Mouse (Mus musculus): Measurements from ENCODE around the gene Mif4gd. TPM values are rescaled to one million over a fixed set of nuclear protein-coding genes. Genes with fewer than 3 reads are reported as not detected.

Mif4gd gene
- polyA plus RNA-seq, 1 experiment: 15.5 TPM

DNA sequence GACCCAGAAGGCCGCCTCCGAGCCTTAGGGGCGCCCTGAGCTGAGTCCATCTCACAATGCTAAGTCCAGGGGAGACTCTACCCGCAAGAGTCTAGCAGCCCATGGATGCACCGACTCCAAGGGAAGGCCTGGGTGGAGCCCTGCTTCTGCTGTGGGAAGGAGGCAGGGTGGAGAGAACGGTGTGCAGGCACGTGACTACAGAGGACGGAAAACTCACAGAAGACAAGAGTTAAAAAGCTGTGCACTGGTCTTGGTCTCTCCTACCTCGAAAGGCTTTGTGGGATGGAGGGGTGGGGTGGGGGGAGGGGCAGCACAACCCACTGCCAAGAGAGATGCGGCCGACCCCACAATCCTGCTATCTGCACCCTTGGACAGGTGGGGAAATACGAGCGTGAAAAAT is 31.5 kb upstream of the Mif4gd start:
- H3K4me1 ChIP-seq: peaks cover 88% of the 10 kb centered on the region
- no peaks in the 10 kb centered on the region for H3K27me3 ChIP-seq (replicated peaks)
- H3K36me3 ChIP-seq (replicated peaks; ENCODE audit: low read length): peaks cover 68% of the 10 kb centered on the region
- H3K9me3 ChIP-seq: no peaks in the 10 kb centered on the region
- no peak overlapping the region for H3K4me3 ChIP-seq (replicated peaks)
- TF ChIP-seq GATA1 (IDR thresholded peaks at IDR 0.05; ENCODE audit: borderline replicate concordance, low read length) (no peak), FLI1 (IDR thresholded peaks at IDR 0.05; ENCODE audit: low read length) (no peak)

DNA sequence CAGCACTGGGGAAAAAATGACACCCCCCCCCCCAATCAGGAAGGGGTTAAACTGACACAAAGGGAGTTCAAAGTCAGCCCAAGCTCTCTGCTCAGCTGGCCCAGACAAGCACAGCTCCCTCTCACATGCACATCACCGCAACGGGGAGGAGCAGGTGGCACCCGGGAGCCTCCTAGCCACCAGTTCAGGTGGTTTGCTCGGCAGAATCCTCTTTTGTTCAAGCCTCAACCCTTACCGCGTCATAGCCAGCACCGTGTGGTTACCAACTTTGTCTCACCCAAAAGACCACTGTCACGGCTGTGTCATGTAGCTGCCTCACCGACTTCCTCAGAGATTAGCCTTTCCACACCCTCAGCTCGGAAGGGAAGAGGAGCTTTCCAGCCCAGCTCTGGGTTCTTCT is 30.5 kb upstream of the Mif4gd start:
- H3K27me3 ChIP-seq (replicated peaks): no peaks in the 10 kb centered on the region
- peaks cover 87% of the 10 kb centered on the region for H3K4me1 ChIP-seq
- TF ChIP-seq FLI1 (IDR thresholded peaks at IDR 0.05; ENCODE audit: low read length) (no peak), GATA1 (IDR thresholded peaks at IDR 0.05; ENCODE audit: borderline replicate concordance, low read length) (no peak)
- peak overlapping the region; percentile 86 for H3K4me3 ChIP-seq (replicated peaks)
- no peaks in the 10 kb centered on the region for H3K9me3 ChIP-seq
- peaks cover 58% of the 10 kb centered on the region for H3K36me3 ChIP-seq (replicated peaks; ENCODE audit: low read length)

DNA sequence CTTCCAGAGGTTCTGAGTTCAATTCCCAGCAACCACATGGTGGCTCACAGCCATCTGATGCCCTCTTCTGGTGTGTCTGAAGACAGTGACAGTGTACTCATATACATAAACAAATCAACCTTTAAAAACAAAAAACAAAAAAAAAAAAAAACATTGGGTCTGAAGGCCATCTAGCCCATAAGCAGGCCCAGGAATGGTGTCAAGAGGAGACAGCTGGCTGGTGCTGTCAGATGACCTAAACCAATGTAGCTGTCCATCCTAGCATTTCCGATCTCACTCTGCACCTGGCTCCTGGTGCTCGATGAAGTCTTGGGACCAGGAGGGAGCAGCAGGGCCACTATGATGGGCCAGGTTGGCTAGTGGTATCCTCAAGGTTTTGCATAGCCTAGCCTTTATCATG is 29.9 kb upstream of the Mif4gd start:
- TF ChIP-seq GATA1 (IDR thresholded peaks at IDR 0.05; ENCODE audit: borderline replicate concordance, low read length) (no peak), FLI1 (IDR thresholded peaks at IDR 0.05; ENCODE audit: low read length) (no peak)
- no peaks in the 10 kb centered on the region for H3K9me3 ChIP-seq
- H3K4me1 ChIP-seq: peaks cover 82% of the 10 kb centered on the region
- H3K27me3 ChIP-seq (replicated peaks): no peaks in the 10 kb centered on the region
- H3K4me3 ChIP-seq (replicated peaks): peak overlapping the region; percentile 86
- peaks cover 53% of the 10 kb centered on the region for H3K36me3 ChIP-seq (replicated peaks; ENCODE audit: low read length)

DNA sequence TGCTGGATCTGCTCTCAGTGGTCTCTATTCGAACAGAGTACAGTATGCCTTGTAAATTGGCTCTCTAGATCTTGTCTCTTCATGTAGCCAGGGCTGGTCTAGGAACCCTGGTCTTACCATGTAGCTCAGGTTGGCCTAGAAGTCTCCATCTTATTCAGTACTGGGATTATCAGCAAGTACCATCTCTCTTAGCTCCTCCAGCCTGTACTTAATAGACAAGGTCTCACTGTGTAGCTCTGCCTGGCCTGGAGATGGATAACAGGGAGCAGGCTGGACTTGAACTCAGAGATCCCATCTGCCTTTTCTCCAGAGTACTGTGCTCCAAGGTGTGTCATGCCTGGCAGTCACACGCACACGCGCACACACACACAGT is 28.9 kb upstream of the Mif4gd start:
- Histone ChIP-seq H3K4me3 (replicated peaks) (peak overlapping the region; percentile 74), H3K9me3 (no peaks in the 10 kb centered on the region), H3K36me3 (replicated peaks; ENCODE audit: low read length) (peaks cover 42% of the 10 kb centered on the region), H3K4me1 (peaks cover 73% of the 10 kb centered on the region), H3K27me3 (replicated peaks) (no peaks in the 10 kb centered on the region)
- TF ChIP-seq FLI1 (IDR thresholded peaks at IDR 0.05; ENCODE audit: low read length) (no peak), GATA1 (IDR thresholded peaks at IDR 0.05; ENCODE audit: borderline replicate concordance, low read length) (no peak)

DNA sequence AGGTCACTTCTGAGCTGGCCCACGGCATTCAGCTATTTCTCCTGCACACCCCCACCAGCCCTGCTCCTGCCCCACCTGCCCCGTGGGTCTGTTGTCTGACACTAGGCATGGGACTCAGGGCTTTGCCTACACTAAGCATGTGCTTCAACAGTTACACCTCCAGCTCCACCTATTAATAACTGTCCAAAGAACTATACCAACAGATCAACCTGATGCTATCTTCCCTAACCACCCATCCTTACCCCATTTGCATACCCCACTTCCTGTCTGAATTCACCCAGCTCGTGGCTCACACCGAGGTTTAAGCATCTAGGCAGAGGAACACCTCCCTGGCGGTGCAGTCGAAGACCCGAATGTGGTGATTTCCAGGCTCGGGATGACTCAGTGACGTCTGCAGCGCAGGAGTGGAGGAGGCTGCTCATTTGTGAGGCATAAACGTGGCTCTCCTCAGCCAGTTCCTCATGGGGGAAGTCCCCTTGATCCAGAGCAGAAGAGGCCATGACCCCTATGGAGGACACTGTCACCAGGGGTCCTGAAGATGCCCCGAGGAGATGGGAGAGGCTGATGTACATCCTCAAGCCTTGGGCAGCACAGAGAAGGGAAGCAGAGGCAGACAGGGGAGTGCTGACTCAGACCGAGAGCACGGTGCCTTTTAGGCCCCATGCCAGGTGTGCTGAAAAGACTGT is 28.4 kb upstream of the Mif4gd start:
- TF ChIP-seq GATA1 (IDR thresholded peaks at IDR 0.05; ENCODE audit: borderline replicate concordance, low read length) (no peak), FLI1 (IDR thresholded peaks at IDR 0.05; ENCODE audit: low read length) (no peak)
- peaks cover 69% of the 10 kb centered on the region for H3K4me1 ChIP-seq
- peaks cover 37% of the 10 kb centered on the region for H3K36me3 ChIP-seq (replicated peaks; ENCODE audit: low read length)
- no peaks in the 10 kb centered on the region for H3K9me3 ChIP-seq
- H3K27me3 ChIP-seq (replicated peaks): no peaks in the 10 kb centered on the region
- H3K4me3 ChIP-seq (replicated peaks): peak overlapping the region; percentile 74

DNA sequence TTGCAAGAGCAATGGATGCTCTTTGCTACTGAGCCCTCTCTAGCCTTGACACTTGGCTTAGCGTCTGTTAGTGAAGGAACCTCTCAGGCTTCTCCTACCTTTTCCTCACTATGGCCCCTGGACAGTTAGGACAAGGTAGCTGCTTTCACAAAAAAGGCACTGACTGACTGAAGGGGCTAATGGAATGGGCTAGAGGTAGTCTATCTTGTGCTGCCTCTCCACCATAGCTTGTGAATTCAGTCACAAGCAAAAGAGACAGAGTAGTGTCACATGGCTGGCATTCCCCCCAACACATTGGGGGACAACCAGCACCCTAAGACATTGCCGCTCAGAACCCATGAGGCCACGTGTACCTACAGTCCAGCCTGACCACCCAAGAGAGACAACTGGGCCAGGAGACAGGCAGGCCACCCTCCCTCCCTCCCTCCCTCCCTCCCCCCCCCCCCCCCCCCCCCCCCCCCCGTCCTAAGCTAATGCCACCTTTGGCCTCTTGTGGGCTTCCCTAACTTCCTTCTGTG is 27.6 kb upstream of the Mif4gd start:
- Histone ChIP-seq H3K36me3 (replicated peaks; ENCODE audit: low read length) (peaks cover 30% of the 10 kb centered on the region), H3K9me3 (no peaks in the 10 kb centered on the region), H3K27me3 (replicated peaks) (no peaks in the 10 kb centered on the region), H3K4me1 (peaks cover 69% of the 10 kb centered on the region), H3K4me3 (replicated peaks) (no peak overlapping the region)
- TF ChIP-seq GATA1 (IDR thresholded peaks at IDR 0.05; ENCODE audit: borderline replicate concordance, low read length): no peak
- TF ChIP-seq FLI1 (IDR thresholded peaks at IDR 0.05; ENCODE audit: low read length): no peak

DNA sequence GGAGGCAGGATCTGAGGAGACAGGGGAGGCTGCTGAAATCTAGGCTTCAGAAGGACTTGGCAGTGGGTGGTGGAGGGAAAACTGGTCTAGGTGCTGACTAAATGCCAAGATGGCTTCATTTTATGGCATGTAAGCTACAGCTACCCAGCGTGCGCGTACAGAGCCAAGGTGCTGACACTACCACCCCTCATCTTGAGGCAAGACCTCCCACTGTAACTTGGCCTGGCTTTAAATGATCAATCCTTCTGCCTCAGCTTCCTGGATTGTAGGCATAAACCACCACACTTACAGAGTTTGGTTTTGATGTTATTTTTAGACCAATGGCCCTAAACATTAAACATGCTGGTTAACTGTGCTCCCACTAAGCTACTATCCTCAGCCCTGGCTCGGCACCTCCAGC is 26.8 kb upstream of the Mif4gd start:
- Histone ChIP-seq H3K4me1 (peaks cover 70% of the 10 kb centered on the region), H3K27me3 (replicated peaks) (no peaks in the 10 kb centered on the region), H3K9me3 (no peaks in the 10 kb centered on the region), H3K4me3 (replicated peaks) (peak overlapping the region; percentile 67), H3K36me3 (replicated peaks; ENCODE audit: low read length) (peaks cover 22% of the 10 kb centered on the region)
- TF ChIP-seq FLI1 (IDR thresholded peaks at IDR 0.05; ENCODE audit: low read length): no peak
- TF ChIP-seq GATA1 (IDR thresholded peaks at IDR 0.05; ENCODE audit: borderline replicate concordance, low read length): no peak

DNA sequence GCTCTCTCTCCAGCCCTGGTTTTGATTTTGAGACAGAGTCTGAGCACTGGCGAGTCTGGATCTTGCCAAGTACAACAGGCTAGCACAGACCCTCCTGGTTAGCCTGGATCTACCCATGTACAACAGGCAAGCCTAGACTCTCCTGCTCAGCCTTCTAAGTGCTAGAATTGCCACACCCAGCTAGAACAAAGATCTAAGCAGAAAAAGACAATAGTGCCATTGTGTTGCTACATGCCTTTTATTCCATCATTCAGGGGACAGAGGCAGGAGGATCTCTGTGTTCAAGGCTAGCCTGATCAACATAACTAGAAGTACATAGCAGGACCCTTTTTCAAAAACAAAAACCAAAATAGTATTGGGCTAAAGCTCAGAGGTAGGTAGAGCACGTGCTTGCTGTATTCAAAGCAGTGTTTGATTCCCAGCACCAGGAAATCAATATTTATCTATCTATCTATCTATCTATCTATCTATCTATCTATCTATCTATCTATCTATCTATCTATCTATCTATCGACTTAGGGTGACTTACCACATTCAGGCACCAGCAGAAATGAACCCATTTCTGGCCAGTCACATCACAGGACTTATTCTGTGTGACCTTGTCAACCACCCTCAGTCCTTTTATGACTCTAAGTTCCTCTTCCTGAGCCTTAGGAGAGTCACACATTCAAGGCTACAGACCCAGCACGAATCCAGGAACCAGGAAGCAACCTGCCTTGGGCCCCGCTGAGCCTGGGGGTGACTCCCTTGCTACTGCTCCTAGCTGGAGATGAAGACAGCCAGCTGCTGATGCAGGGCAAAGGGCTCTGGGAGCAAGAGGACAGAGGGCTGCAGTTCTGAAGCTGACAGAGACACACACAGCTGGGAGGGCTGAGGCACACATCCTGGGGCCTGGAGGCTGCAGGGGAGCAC is 26.0 kb upstream of the Mif4gd start:
- TF ChIP-seq FLI1 (IDR thresholded peaks at IDR 0.05; ENCODE audit: low read length): no peak
- no peak for TF ChIP-seq GATA1 (IDR thresholded peaks at IDR 0.05; ENCODE audit: borderline replicate concordance, low read length)
- Histone ChIP-seq H3K27me3 (replicated peaks) (no peaks in the 10 kb centered on the region), H3K4me1 (peaks cover 70% of the 10 kb centered on the region), H3K4me3 (replicated peaks) (peak overlapping the region; percentile 74), H3K36me3 (replicated peaks; ENCODE audit: low read length) (peaks cover 16% of the 10 kb centered on the region), H3K9me3 (no peaks in the 10 kb centered on the region)

DNA sequence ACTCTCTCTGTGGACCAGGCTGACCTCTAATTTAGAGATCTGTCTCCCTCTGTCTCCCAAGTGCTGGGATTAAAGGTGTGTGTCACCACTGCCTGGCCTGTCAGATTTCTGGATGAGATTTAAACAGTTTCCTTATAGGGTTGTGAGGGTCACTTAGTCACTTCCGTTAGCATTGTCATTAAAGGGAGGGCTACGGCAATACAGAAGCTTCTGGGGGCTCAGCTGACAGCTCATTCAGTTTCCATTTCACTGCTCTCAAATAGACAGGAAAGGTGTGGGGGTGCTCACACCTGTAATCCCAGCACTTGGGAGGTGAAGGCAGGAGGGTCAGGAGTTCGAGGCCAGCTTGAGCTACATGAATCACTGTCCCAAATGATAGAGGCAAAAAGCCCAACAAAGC is 24.2 kb upstream of the Mif4gd start:
- H3K4me3 ChIP-seq (replicated peaks): no peak overlapping the region
- H3K27me3 ChIP-seq (replicated peaks): no peaks in the 10 kb centered on the region
- peaks cover 68% of the 10 kb centered on the region for H3K4me1 ChIP-seq
- TF ChIP-seq FLI1 (IDR thresholded peaks at IDR 0.05; ENCODE audit: low read length): no peak
- no peak for TF ChIP-seq GATA1 (IDR thresholded peaks at IDR 0.05; ENCODE audit: borderline replicate concordance, low read length)
- H3K36me3 ChIP-seq (replicated peaks; ENCODE audit: low read length): peaks cover 2% of the 10 kb centered on the region
- no peaks in the 10 kb centered on the region for H3K9me3 ChIP-seq

DNA sequence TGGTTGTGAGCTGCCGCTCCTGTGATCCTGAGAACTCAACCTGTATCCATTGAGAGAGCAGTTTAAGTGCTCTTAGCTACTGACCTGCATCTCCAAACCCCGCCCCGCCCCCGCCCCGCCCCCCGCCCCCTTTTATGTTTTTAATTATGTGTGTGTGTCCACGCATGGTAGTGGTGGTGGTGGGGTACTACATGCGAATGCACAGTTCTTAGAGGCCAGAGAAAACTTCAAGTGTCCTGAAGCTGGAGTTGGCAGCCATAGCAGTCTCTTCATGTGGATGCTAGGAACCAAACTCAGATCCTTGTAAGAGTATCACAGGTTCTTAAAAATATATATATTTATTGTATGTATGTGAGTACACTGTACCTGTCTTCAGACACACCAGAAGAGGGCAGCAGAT is 22.7 kb upstream of the Mif4gd start:
- Histone ChIP-seq H3K4me3 (replicated peaks) (no peak overlapping the region), H3K4me1 (peaks cover 67% of the 10 kb centered on the region), H3K36me3 (replicated peaks; ENCODE audit: low read length) (no peaks in the 10 kb centered on the region), H3K9me3 (no peaks in the 10 kb centered on the region), H3K27me3 (replicated peaks) (no peaks in the 10 kb centered on the region)
- TF ChIP-seq FLI1 (IDR thresholded peaks at IDR 0.05; ENCODE audit: low read length) (no peak), GATA1 (IDR thresholded peaks at IDR 0.05; ENCODE audit: borderline replicate concordance, low read length) (no peak)
